Mouse (Mus musculus) T-cell, adult 66 days (primary cell): Measurements from ENCODE around the gene Cyfip1. TPM values are rescaled to one million over a fixed set of nuclear protein-coding genes. Genes with fewer than 3 reads are reported as not detected.

Source experiments
- total RNA-seq, 2 experiments: library from RNA; stranded (reverse); gene quantifications; 3 replicates in 1 of 2; 4 replicates in 1 of 2; pipeline ENCODE4 v1.2.4; 2023

The Cyfip1 gene
- total RNA-seq, result 10 to 100 TPM; 13.5 to 17.0 TPM

GRCm38 (mm10) chr7:55841445-55841844, at the start of gene Cyfip1:
Gene Cyfip1 (plus strand): TSS chr7:55841745.

GRCm38 (mm10) chr7:55793952-55794603, 47.5 kb upstream of the Cyfip1 start, which contains the start of gene Tubgcp5:
Gene Tubgcp5 (plus strand): TSS chr7:55794154.

GRCm38 (mm10) chr7:55962004-55962908, 120.7 kb downstream of the Cyfip1 start, which contains the start of gene Nipa2:
Gene Nipa2 (minus strand): TSS chr7:55962476.

Other genes starting within 250 kb of the Cyfip1 start
- 1 to 10 TPM; 2.6 to 5.1 TPM for gene Siglech, start 73.6 kb upstream of the Cyfip1 start, total RNA-seq
- 10 to 100 TPM; 30.2 to 35.3 TPM for gene Tubgcp5, start 47.6 kb upstream of the Cyfip1 start, total RNA-seq
- gene Nipa2, start 120.7 kb downstream of the Cyfip1 start, total RNA-seq, result 10 to 100 TPM; 27.0 to 38.5 TPM
- gene Nipa1, start 178.2 kb downstream of the Cyfip1 start, total RNA-seq, result 1 to 10 TPM; 1.6 TPM
- gene Herc2, start 208.5 kb downstream of the Cyfip1 start, total RNA-seq, result 10 to 100 TPM; 92.3 to 93.4 TPM